Mouse (Mus musculus) cerebellum, adult 2 months (tissue): ENCODE measurements at regions not wholly inside any gene's neighbourhood (a gene's known extent, or its start where the extent isn't known, plus 50 kb on each side); places are given as distances from the start of the nearest gene placed in this dataset.

Experiments used
- CTCF ChIP-seq: fragments of 200-500 bp; IDR thresholded peaks from 2 replicates; pipeline ENCODE4 v1.5.1; 2011; ENCODE audit warnings: low read depth, mild to moderate bottlenecking, control low read depth, low read length, moderate library complexity, borderline replicate concordance; ENCODE audit not compliant: insufficient read depth
- POLR2A ChIP-seq: fragments of 200-500 bp; IDR thresholded peaks from 2 replicates; pipeline ENCODE4 v1.6.1; 2011; ENCODE audit warnings: low read length, control low read depth, borderline replicate concordance; ENCODE audit not compliant: insufficient read depth

DNA sequence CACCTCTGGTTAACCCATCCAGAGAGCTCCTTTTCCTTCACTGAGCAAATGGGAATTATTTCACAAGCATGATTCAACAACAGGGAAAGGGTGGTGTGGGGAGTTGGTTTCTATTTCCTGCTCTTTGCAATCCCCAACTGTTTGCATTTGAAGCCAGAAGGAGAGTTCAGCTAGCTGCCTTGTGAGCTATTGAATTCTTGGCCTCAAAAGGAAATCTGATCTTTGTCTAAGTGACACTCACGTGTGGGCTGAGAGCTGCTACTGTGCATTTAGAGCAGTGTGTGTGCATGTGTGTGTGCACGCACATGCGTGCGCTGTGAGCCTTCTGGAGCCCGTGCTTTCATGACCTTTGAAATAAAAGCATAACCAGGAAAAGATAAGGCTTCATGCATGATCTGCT, 113.7 kb downstream of the 1500009L16Rik start:
- TF ChIP-seq POLR2A (no peak), CTCF (no peak)
